Mouse (Mus musculus): Measurements from ENCODE around the gene Aldob.

Aldob gene

DNA sequence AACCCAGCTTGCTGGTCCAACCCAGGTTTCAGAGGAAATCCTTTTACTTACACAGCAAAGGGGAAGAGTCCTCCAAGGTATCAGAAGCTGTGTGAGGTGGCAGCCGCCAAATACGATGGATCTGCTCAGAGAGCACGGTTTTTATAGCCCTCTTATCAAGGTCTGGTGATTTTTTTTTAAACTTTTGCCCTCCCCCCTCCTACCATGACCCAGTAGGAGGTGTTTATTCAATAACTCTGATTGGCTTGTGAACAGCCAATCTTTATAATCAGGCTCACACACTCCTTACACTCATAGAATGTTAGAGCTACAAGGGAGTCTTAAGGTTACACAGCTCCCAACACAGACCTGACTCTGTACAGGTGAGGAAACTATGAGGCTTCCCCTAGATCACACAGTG is at the start of gene Aldob:
Gene Aldob, minus strand, starts transcription at position 164 of the 400 bp plus-strand sequence.
- no peak for DNase-seq

DNA sequence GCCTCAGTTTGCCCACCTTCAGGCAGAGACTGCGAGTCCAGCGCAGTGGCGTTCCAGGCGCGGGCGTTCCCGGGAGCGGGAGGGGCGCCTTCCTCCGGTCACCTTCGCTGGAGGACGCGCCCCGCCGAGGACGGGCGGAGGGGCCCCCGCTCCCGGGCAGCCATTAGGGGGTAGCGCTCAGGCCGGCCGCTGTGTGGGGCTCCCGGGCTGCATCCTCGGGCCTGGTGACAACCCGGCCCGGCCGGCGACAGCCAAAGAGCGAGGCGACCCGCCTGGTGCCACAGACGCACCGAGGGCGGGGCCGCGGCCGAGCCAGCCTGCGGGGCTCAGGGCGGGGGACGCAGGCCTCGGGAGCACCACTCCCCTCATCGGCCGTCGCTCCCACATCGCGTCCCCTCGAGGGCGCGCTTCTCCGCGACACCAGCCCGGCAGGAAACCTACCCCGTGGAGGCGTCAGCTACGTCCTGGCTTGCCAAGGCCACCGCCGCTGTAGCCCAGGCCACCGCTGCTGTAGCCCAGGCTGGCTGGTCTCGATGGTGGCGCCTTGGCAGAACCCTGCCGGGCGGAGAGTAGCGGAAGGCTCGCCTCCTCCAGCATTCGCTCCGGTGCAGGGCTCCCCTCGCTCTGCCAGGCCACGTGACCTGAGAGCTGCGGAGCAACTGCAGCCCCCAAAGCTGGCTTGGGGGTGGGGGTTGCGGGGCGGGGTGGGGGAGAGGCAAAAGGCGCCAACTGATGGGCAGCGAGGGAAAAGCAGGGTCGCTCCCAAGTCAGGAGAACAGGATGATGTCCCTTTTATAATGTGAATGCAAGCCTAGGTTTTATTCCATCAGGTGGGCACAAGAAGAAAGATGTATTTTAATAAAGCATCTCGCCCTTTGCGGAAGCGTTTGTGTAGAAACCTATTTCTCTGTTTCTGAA is 48.1 kb upstream of the Aldob start, which contains the start of gene Tmem246:
Gene Tmem246, minus strand, starts transcription at position 694 of the 918 bp plus-strand sequence.
- DNase-seq: peak; percentile 6 to 20

DNA sequence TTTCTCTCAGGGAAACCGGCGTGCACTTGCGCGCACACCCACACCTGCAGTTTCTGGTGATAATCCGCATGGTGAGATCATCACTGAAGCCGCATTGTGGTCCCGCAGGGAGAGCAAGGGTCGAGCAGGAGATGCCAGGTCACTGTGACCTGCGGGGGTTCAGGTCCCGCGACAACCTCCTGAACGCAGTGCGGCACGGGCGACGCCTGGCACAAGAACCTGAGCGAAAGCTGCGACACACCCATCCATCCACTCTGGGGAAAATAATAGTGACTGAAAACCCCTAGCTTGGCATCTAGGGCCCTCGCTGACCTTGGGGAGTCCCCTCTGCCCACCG is 47.5 kb upstream of the Aldob start:
- DNase-seq: no peak

DNA sequence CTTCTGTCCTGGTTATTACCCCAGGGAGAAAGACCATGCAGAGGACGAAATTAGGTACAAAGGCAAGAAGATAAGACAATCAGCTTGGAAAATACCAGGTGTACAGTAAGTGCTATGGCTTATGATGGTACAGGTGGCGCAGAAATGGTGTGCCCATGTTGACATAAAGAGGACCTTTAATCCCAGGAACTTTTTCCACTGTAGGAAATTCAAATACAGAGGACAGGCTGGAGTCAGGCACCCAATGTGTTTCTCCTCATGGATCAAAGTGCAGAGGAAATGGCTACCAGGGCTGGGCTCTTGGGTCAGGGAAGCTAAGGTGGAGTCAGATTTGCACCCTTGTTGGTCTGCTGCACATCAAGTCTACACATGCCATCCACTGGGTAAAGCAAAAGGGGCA is 40.8 kb upstream of the Aldob start:
- DNase-seq: no peak

DNA sequence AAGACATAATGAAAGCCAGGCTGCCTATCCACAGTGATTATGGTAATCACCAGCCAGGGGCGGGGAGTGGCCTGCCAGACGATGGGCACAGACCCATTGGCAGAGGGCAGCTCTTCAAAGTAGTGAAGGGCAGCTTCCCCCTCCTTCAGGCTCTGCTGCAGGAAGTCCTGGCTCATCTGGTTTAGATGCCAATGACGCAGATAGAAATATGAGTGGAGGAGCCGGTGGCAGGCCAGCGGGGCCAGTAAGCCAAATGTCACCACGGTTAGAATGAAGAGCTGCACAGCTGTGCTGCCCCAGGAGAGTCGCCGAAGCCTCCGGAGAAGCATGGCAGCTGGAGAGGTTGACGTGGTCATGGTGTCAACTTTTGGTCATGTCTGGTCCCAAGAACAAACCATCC is 37.5 kb upstream of the Aldob start:
- no peak for DNase-seq

DNA sequence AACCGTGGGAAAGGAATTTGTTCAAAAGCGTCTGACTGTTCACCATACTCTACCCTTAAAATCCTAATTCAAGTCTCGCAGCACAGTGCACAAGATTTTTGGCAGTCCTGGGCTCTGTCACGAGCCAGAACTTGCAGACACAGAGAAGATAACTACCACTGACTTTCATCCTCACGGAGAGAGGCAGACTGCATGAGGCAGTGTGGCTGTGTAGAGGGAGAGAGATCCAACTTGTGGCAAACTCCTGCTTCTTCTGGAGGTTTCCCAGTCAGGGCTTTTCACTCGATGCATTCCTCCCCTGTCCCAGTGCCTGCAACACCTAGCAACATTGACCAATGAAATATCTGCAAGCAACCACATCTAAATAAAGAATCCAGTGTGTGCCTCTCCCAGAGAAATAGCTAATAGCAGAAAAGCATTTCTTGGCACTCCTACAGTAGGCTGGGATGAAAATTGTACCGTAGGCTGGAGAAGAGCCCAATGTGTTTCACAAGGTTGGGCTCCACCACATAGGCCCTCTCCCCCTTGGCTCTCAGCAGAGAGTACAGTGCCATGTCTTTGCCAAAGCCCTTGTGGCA is 36.3 kb upstream of the Aldob start:
- no peak for DNase-seq

DNA sequence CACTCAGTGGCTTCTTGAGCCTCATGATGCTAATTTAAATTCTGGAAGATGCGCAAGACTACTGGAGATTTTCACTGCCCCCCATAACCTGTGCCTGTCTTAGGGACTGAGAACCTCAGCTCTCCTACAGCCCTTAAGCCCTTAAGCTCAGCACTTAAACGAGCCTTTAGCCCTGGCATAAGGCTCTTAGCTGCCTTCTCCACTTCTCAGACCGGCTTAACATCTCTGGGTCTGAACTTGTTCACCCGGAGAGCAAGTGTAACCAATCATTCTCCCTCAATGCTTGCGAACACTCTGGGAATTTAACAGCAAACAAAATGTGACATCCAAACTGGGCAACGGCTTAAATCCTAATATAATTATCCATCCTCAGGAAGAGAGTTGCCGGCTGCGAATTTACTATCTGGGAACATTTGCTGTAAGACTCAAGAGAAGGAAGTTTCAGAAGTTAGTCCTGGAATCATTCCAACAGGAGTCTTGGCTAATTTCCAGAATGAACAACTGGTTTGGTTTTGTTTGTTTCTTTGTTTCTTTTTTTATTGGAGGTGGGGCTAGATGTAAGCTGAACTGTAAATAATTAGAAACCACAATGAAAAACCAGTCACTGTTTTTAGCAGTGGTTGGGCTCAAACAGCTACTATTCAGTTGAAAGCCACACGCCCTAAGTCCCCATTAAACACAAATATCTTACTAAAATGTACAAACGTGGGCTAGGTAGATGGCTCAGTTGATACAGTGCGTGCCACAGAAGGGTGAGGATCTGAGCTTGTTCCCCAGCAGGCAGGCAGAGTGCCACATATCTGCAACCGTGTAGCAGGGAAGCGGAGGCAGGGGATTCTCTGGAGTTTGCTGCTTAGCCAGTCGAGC is 34.9 kb upstream of the Aldob start:
- no peak for DNase-seq

DNA sequence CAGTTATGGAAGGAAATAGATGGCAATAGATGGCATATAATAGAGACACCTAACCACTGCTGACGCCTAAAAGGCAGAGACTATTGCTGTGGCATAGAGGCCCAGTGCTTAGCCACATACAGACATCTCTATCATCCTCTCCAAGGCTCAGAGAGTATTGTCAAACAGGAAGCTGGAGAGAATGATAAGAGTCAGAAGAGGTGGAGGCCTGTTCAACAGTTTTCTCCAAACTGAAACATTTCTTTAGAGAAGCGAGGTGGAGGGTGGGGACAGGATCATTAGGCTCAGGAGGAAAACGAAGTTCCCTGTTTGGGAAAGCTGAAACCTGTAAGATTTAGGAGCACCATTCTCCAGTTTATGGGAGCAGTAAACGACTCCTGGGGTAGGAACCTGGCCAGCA is 31.9 kb upstream of the Aldob start:
- DNase-seq: no peak

DNA sequence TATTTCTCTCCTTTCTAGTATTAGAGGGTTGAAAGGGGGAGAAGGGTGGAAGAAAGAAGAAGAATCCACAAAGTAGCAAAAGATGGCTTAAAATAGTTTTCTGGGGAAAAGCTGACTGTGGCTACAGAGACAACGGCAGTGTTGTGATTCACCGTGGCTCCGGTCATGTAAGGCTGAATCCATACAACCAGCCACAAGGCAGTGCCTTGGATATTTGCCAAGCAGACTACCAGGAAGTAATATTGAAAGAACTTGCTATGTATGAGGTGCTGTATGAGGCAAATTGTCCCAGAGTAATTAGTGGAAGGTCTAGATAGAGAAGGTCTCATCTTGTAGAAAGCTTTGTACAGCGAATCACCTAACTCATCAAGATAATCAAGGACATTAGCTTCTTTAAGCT is 22.8 kb upstream of the Aldob start:
- DNase-seq: no peak

DNA sequence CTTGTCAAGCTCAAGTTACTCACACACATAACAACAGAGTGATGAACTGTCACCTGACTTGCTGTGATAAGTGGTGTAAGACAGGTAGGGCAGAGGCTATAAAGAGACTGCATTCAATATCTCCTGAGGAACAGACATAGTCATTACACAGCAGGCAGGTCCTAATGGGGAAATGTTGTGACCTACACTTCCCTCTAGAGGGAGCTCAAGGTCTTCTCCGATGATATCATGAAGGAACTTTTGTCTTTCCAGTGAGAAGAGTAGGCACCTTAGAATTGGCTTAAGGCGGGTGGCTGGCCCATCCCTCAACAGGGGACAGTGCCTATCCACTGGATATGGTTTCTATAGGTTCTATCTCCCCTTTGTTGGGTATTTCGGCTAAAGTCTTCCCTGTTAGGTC is 18.3 kb upstream of the Aldob start:
- peak; percentile 3 to 18 for DNase-seq

DNA sequence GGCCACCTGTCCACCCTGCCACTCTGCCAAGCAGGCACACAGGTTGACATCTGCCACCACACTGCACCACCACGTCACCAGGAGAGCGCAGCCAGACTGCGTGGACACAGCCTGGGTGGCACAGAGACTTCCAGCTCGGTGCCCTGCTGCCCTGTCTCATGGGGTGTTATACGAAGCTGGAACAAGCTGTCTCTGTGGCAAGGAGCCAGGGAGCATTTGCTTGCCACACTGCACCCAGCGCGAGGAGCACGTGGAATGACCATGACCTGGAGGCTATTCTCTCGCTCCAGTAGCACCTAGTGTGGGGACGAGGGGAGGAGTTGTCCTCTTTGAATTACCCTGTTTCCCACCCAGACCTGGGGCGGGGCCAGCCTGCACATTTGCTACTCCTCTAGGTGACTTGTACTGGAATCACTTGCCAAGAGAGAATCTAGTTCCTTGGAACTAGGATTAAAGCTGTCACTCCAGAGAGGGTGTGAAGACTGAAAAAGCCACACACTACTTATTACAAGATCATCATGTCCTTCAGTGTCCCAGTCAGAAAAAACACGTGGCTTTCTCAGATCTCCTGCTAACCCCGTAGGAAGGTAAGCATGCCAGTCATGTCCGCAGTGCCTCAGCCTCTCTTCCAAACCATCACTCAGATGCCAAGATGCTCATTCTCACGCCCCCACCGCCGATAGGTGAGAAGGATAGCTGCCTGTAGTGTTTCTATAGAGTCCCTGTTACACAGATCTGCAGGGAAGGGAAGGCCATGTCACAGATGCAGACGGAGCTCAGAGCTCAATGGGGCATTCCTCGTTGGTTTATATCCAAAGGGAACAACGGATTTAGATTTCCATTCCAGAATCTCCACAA is 10.8 kb upstream of the Aldob start:
- DNase-seq: no peak

DNA sequence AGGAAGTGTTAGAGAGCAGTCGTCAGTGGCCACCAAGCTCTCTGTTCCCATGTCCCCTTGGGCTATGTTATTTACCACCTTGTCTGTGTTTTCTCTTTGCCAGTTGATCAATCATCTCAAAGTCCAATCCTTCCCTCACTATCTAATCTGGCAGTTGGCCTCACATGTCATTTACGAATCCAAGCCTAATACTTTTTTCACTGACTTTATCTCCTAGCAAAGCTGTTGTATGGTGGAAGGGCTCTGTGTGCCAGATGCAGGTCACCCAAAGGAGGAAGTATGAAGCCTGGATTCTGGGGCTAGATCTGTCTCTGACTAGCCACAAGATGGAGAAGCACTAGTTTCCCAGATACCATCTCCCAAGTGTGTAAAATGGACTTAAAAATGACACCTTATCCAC is 8.8 kb upstream of the Aldob start:
- DNase-seq: no peak

DNA sequence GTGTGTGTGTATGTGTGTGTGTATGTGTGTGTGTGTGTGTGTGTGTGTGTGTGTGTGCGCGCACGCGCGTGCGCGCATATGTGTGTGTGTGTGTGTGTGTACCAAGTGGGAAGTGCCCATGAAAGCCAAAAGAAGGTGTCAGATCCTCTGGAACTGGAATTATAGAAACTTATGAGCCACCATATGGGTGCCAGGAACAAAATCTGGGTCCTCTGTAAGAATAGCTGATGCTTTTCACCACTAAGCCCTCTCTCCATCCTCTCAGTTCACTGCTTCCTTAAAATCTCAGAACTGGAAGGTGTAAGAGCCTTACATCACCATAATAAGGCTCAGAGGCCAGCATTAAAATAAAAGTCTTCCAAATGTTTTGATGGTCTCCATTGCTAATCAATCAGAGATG is 8.0 kb upstream of the Aldob start:
- DNase-seq: no peak

DNA sequence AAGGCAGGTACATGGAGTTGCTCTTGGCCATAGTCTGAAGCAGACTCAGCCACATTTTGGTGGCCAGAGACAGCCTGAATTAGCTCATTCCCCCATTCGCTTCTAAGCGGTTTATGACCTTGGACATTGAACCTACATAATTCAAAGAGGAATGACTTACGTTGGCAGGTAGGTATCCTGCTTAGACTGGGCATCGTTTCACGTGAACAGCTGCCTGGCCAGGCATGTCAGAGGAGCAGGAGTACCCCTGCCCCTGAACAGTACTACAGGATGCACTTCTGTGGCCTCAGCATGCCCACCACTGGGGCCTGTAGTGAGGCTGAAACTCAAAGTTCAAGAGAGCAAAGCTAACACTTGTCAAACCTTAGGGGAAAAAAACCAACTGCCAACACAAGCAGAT is 4.0 kb upstream of the Aldob start:
- DNase-seq: no peak

DNA sequence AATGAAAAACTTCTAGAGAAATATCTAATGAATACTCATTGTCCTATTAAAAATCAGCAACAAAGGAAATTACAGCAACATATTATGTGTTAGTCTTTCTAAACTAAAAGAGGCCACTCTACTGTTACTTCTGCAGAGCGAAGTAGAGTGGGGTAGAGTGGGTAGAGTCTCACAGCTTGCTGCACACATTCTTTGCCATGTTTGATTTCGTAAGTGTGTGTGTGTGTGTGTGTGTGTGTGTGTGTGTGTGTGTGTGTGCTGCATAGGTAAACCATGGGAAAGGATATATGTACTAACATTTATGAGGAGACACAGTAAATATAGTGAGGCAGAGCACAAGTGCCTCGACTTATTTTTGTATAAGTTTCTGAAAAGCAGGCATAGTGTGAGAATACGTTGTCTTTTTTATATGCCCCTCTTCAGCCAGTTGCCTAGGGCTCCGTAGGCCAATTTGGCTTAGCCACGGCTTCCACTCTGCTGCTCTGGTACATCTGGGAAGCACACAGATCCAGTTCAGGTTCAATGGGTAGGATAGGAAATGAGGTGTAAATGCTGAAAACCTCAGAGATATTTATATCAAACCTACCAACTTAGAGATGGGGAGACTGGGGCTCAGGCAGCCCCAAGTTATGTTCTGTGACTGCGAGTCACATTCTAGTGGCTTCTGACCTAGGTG is 1.7 kb downstream of the Aldob start:
- no peak for DNase-seq

DNA sequence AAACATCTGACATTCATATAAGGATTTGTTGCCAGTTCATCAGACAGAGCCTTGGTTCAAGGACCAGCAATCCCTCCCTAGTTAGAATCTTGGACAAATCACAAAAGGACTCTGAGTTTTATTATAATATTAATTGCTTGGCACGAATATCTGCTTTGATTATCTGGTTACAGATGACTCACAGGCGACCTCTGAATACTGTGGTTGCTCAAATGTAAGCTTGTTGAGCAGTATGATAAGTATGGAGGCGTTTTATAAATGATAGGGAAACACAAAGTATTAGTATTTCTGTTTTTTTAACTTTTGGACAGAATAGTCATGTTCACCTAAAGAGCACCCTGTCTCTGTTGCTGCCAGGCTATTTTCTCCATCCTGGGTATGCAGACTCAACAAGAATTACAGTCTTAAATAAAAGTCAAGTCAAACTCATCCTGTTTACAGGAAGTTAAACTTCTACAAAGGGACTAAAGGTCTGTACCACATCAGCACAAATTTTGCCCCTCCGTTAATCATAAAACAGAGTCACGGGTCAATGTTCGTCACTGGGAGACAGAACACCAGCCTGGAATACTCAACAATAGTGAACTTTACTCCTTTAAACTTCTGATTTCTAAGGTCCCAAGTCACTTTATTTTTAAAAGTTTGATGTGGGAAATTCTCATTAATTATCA is 2.3 kb downstream of the Aldob start:
- no peak for DNase-seq

DNA sequence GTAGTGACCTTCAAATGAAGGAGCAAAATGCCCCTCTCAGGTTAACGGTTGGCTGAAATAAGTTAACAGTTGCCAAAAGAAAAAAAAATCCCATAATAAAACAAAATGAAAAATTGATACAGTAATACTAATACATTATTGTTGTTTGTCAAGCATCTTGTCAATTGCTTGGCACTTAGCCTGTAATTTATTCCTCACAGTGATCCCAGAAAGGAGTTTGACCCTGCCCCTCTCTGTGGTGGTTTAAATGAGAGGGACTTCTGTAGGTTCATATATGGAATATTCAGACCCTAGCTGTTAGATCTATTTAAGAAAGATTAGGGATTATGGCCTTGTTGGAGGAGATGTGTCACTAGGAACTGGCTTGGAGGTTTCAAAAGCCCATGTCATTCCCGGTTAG is 3.3 kb downstream of the Aldob start:
- DNase-seq: no peak

DNA sequence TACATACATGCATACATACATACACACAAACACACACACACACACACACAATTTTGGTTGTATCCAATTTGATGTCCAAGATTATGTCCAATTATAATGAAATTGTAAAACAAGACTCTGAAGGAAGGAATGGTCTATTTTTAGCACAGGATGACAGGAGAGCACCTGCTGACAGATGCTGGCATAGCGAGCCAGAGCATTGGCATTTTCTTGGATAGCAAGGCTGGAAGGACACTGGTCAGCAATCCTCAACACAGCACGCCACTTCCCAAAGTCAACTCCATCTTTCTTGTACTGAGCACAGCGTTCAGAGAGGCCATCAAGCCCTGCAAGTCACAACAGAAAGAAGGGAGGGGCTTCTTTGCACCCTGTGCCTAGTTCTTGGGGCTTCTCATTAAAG is 8.4 kb downstream of the Aldob start:
- DNase-seq: no peak

DNA sequence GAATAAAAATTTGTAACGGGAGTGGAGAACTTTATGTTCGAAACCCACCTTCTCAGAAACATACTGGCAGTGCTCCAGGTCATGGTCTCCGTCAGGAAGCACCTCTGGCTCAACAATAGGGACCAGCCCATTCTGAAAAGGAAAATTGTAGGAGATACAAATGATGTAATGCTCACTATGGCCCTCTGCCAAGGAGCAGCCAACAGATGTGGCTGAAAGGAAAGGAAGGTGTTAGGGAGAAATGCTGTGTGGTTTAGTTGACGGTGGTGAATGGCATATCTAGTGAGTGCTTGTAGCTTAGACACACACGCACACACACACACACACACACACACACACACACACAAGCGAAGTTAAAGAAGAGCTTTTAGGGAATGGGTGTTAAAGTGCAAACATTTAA is 9.7 kb downstream of the Aldob start:
- no peak for DNase-seq

DNA sequence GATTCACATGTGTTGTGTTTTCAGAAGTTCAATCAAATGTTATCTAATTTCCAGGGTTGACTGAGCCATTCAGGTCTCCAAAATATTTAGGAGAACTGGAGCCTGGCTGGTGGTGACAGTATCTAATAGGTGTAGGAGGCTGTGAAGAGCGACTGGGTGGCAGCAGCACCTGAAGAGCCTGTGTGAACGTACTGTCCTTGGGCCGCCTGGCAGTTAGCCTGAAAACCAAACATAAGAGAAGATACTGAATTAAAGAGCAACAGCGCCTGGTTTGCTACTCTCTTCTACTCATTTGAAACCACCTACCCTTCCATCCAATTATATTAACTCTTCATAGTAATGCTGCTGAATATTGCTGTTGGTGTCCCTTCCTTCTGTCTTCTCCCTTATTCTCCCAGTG is 12.7 kb downstream of the Aldob start:
- DNase-seq: no peak

DNA sequence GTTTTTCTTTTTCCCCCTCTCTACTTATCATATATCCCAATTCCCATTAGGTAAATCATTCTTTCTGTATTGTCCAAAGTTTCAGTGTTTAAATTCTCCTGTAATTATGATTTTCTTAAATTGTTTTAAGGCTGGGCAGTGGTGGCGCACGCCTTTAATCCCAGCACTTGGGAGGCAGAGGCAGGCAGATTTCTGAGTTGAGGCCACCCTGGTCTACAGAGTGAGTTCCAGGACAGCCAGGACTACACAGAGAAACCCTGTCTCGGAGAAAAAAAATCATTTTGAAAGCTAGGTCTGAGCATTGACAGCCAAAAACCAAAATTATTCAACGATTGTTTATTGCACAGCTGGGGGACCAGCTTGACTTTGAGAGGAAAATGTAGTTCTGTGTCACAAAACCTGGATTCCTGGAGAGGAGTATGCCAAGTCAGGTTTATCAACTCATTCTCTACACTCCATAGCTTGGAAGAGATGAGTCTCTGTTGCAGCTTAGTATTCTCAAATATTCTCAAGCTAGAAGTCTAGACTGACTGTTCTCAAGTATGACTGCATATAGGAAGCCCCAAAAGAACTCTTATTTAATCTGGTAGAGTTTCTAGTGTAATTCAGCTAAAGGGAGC is 13.6 kb downstream of the Aldob start:
- DNase-seq: no peak
